Mouse (Mus musculus) testis, adult 2 months (tissue): ENCODE results near the gene Bmpr2.

Source experiments
- CTCF ChIP-seq: fragments of 200-500 bp; IDR thresholded peaks from 2 replicates; pipeline ENCODE4 v1.5.1; 2012; ENCODE audit warnings: low read depth, mild to moderate bottlenecking, inconsistent platforms, low read length, moderate library complexity; ENCODE audit not compliant: control insufficient read depth, insufficient read depth, insufficient replicate concordance
- POLR2A ChIP-seq: fragments of 200-500 bp; IDR thresholded peaks from 2 replicates; pipeline ENCODE4 v1.6.1; 2012; ENCODE audit warnings: low read depth, mild to moderate bottlenecking, inconsistent platforms, low read length, moderate library complexity; ENCODE audit not compliant: control insufficient read depth

GRCm38 (mm10) chr1:59738768-59739414 lies 24.3 kb upstream of the Bmpr2 start:
- TF ChIP-seq POLR2A (no peak), CTCF (no peak)
